Mouse (Mus musculus) myocyte (in vitro differentiated cells): ENCODE data around the gene Csmd2.

ENCODE experiments used
- CEBPB ChIP-seq: IDR thresholded peaks from 2 replicates; pipeline ENCODE4 v1.6.1; 2011; ENCODE audit warnings: mild to moderate bottlenecking, moderate library complexity; ENCODE audit not compliant: poor library complexity, insufficient read depth, severe bottlenecking
- MAX ChIP-seq: IDR thresholded peaks from one replicate; pipeline ENCODE4 v1.6.1; 2011; ENCODE audit warnings: low read depth, mild to moderate bottlenecking, control low read depth
- MYOG ChIP-seq, 3 experiments: IDR thresholded peaks; one replicate each; pipeline ENCODE4 v1.6.1; 2011; ENCODE audit warnings: control low read depth in 2 of 3, low read depth in 2 of 3, mild to moderate bottlenecking in 2 of 3; ENCODE audit not compliant: insufficient read length in 2 of 3, control insufficient read depth in 1 of 3, insufficient read depth in 1 of 3
- POLR2A ChIP-seq: IDR thresholded peaks from one replicate; pipeline ENCODE4 v1.6.1; 2011; ENCODE audit warnings: low read depth, mild to moderate bottlenecking, control low read depth, moderate library complexity; ENCODE audit not compliant: insufficient read length

- TF ChIP-seq MAX = no peak
- no peak for TF ChIP-seq POLR2A
- no peak for TF ChIP-seq MYOG (IDR thresholded peaks at IDR 0.05; ENCODE audit: control insufficient read depth in 1 of 3, insufficient read depth in 1 of 3, insufficient read length in 2 of 3, low read depth in 2 of 3)
- TF ChIP-seq CEBPB = no peak
Measured at GRCm38 (mm10) chr4:128178974-128179373, 191.3 kb downstream of the Csmd2 start.
